ENCODE assay signal across 15 mouse cellular contexts in genomic region chr16:96362873-96363272, GRCm38 (mm10).
A peak's percentile ranks its signal among the peaks of the same experiment; 100 is the strongest.
DNase-seq lines count a peak whose midpoint lies in the region; ATAC-seq and TF ChIP-seq lines count a peak whose summit lies in the region.
"Had no signal": no experiment of that assay in that cellular context is flagged by ENCODE, and none has a peak within 500 bp of the region (broad histone marks: within the 10 kb centered on the region; RNA-seq: fewer than 3 reads in every experiment).

No protein-coding gene starts in this region.

- no peak overlapping the region for H3K27ac ChIP-seq in lung, postnatal 0 days (ENCODE audit: low read length)
- peak overlapping the region; percentile 59; the same call in 1 of the 2 replicates for H3K27ac ChIP-seq in liver, embryonic 15.5 days (replicated peaks)
- H3K27ac ChIP-seq: embryonic facial prominence, embryonic 13.5 days; forebrain, embryonic 13.5 days had no signal

- TF ChIP-seq EP300 in lung, postnatal 0 days (IDR thresholded peaks at IDR 0.05) = no peak

- no peaks in the 10 kb centered on the region for H3K36me3 ChIP-seq in lung, postnatal 0 days (ENCODE audit: insufficient read depth, low read length)
- H3K36me3 ChIP-seq in liver, embryonic 15.5 days (replicated peaks) = no peaks in the 10 kb centered on the region
- H3K36me3 ChIP-seq: embryonic facial prominence, embryonic 13.5 days had no signal

- no peaks in the 10 kb centered on the region for H3K27me3 ChIP-seq in lung, postnatal 0 days (replicated peaks; ENCODE audit: insufficient read depth, low read length)
- no peaks in the 10 kb centered on the region for H3K27me3 ChIP-seq in liver, embryonic 15.5 days
- H3K27me3 ChIP-seq: forebrain, embryonic 13.5 days had no signal

- no peaks in the 10 kb centered on the region for H3K4me1 ChIP-seq in lung, postnatal 0 days (ENCODE audit: insufficient read depth, low read depth, low read length)
- H3K4me1 ChIP-seq in liver, embryonic 15.5 days (replicated peaks) = 0 out of 2 replicates have a peak, but pooled peaks cover 4% of the 10 kb centered on the region
- H3K4me1 ChIP-seq: forebrain, embryonic 13.5 days had no signal

- no peak for ATAC-seq in lung, postnatal 0 days
- peak; percentile 45; the same call in 1 of the 2 replicates for ATAC-seq in liver, embryonic 15.5 days (ENCODE audit: insufficient read depth)
- ATAC-seq: activated CD4-positive, CD25-positive, alpha-beta regulatory T cell, adult 4 months; forebrain, embryonic 13.5 days had no signal

- H3K4me2 ChIP-seq in lung, postnatal 0 days (replicated peaks; ENCODE audit: low read depth, low read length) = peak overlapping the region; percentile 49
- peak overlapping the region; percentile 23 for H3K4me2 ChIP-seq in liver, embryonic 15.5 days
- H3K4me2 ChIP-seq: embryonic facial prominence, embryonic 13.5 days; forebrain, embryonic 13.5 days had no signal

- WGBS in lung, postnatal 0 days = 18% methylated on average over 4 of the region's 4 CpGs
- WGBS in liver, embryonic 15.5 days (ENCODE audit: insufficient replicate concordance) = 34% methylated on average over 4 of the region's 4 CpGs

- TF ChIP-seq CTCF in lung, postnatal 0 days (IDR thresholded peaks at IDR 0.05) = no peak

- no peak overlapping the region for H3K9ac ChIP-seq in lung, postnatal 0 days (replicated peaks; ENCODE audit: low read depth)
- no peak overlapping the region for H3K9ac ChIP-seq in liver, embryonic 15.5 days
- H3K9ac ChIP-seq: embryonic facial prominence, embryonic 13.5 days; forebrain, embryonic 13.5 days had no signal

- no peak for DNase-seq in lung, postnatal 0 days (ENCODE audit: low spot score)
- no peak for DNase-seq in lung, postnatal 14 days
- DNase-seq in kidney, postnatal 10 days = peak; percentile 61
- DNase-seq in adrenal gland, adult 2 months = no peak
- no peak for DNase-seq in thymus, adult 18-20 months
- DNase-seq in left cerebral cortex, adult 18-20 months (ENCODE audit: low spot score in 2 of 2) = no peak
- no peak for DNase-seq in right cerebral cortex, postnatal 25 days
- DNase-seq: cerebellum, adult 9-10 months; gastrocnemius, postnatal 10 days; heart, postnatal 14 days; left cerebral cortex, postnatal 4 days had no signal

- no peaks in the 10 kb centered on the region for H3K9me3 ChIP-seq in lung, postnatal 0 days (ENCODE audit: low read length)
- no peaks in the 10 kb centered on the region for H3K9me3 ChIP-seq in liver, embryonic 15.5 days (replicated peaks)
- H3K9me3 ChIP-seq: embryonic facial prominence, embryonic 13.5 days; forebrain, embryonic 13.5 days had no signal

- 0 out of 2 replicates have a peak overlapping the region, but pooled peaks have one; percentile 25 for H3K4me3 ChIP-seq in lung, postnatal 0 days (ENCODE audit: low read depth, low read length)
- H3K4me3 ChIP-seq in liver, embryonic 15.5 days (replicated peaks) = no peak overlapping the region
- H3K4me3 ChIP-seq: embryonic facial prominence, embryonic 13.5 days; forebrain, embryonic 13.5 days had no signal
